Mouse (Mus musculus) heart, adult 2 months (tissue): ENCODE results near the gene Srp72. TPM values are rescaled to one million over a fixed set of nuclear protein-coding genes. Genes with fewer than 3 reads are reported as not detected.

Source experiments
- DNase-seq, 2 experiments: peaks; one replicate each; pipeline ENCODE4 v3.0.0; 2021
- H3K27ac ChIP-seq: fragments of 200-600 bp; 2 replicates; pipeline ENCODE4 v1.8.1; 2022
- H3K27me3 ChIP-seq: fragments of 200-500 bp; 2 replicates; pipeline ENCODE4 v1.6.1; 2012; ENCODE audit warnings: mild to moderate bottlenecking, low read length, inconsistent platforms, mixed read lengths; ENCODE audit not compliant: control insufficient read depth, insufficient read depth
- H3K36me3 ChIP-seq: fragments of 200-500 bp; 2 replicates; pipeline ENCODE4 v1.6.1; 2012; ENCODE audit warnings: low read length, inconsistent platforms; ENCODE audit not compliant: control insufficient read depth, insufficient read depth
- H3K4me1 ChIP-seq: fragments of 200-500 bp; 2 replicates; pipeline ENCODE4 v1.6.1; 2011; ENCODE audit warnings: low read length; ENCODE audit not compliant: control insufficient read depth, insufficient read depth
- H3K4me3 ChIP-seq: fragments of 200-600 bp; 2 replicates; pipeline ENCODE4 v1.8.1; 2022
- H3K79me2 ChIP-seq: fragments of 200-500 bp; replicated peaks from 2 replicates; pipeline ENCODE4 v1.6.1; 2012; ENCODE audit warnings: mild to moderate bottlenecking, inconsistent platforms, low read length, moderate library complexity, mixed read lengths; ENCODE audit not compliant: control insufficient read depth, insufficient read depth
- H3K9ac ChIP-seq: fragments of 200-500 bp; 2 replicates; pipeline ENCODE4 v1.6.1; 2012; ENCODE audit warnings: low read depth, mild to moderate bottlenecking, control low read depth, inconsistent platforms, low read length, mixed read lengths
- CTCF ChIP-seq: fragments of 200-600 bp; IDR thresholded peaks from 2 replicates; pipeline ENCODE4 v1.8.1; 2022; ENCODE audit warnings: antibody characterized with exemption, mild to moderate bottlenecking, moderate library complexity
- EP300 ChIP-seq: fragments of 200-500 bp; IDR thresholded peaks from 2 replicates; pipeline ENCODE4 v1.6.1; 2011; ENCODE audit warnings: low read depth, low read length, control low read depth; ENCODE audit not compliant: insufficient read depth
- POLR2A ChIP-seq: fragments of 200-500 bp; IDR thresholded peaks from 2 replicates; pipeline ENCODE4 v1.6.1; 2011; ENCODE audit warnings: mild to moderate bottlenecking, low read depth, low read length, control low read depth; ENCODE audit not compliant: insufficient read depth
- WGBS: fragments of 180-500 bp; shearing (Covaris S2); methylation state at CpG from one replicate; pipeline ENCODE4 v1.1.7; 2018; 5-methylcytosine and 5-hydroxymethylcytosine counted together
- intact Hi-C: fragments of 180-260 bp; cut with DNase I; formaldehyde crosslinking; loops from one replicate; pipeline ENCODE4 v1.15.1; 2025
- long read RNA-seq: library from polyadenylated mRNA; stranded (forward); transcript quantifications from one replicate; pipeline ENCODE4 v2.0.0, GENCODE M21; 2021
- polyA plus RNA-seq: library from polyadenylated mRNA; depleted of rRNA; stranded (reverse); fragments of >200 nt; gene quantifications from 2 replicates; pipeline ENCODE4 v1.2.3, GENCODE M21; 2012; rRNA removed
- total RNA-seq, 2 experiments: library from RNA; stranded (reverse); gene quantifications; 2 replicates each; pipeline ENCODE4 v1.2.3; 2021

Gene Srp72
- total RNA-seq = 10 to 100 TPM; 51.5 to 56.2 TPM
- polyA plus RNA-seq = 16.3 and 37.5 TPM in 2 replicates
- long read RNA-seq, transcript Srp72-201 (19 exons, 3,625 nt) = major isoform, 5 of 7 reads
- long read RNA-seq, partial matches to known transcripts = 1 of 7 reads
- long read RNA-seq, other reads (novel, unspliced or antisense) = 1 of 7 reads

- Histone ChIP-seq H3K36me3 (peaks cover 7% of the 10 kb centered on the region), H3K4me3 (peak within 1 kb of the TSS; percentile 100), H3K9ac (peak within 1 kb of the TSS; percentile 81), H3K27ac (peak within 1 kb of the TSS; percentile 96), H3K79me2 (no peaks in the 10 kb centered on the region; the same call in 1 of the 2 replicates), H3K27me3 (no peaks in the 10 kb centered on the region), H3K4me1 (peaks cover 5% of the 10 kb centered on the region)
- intact Hi-C loops = loop anchor here (1.0 to 2.0 kb wide), 2 partner anchors 24 to 69 kb away; partner anchors contain the start of genes Aasdh, Paics and Ppat
- DNase-seq = peak; percentile 85 to 87
- under 1% methylated on average over 60 of the region's 60 CpGs for WGBS
- no peak for TF ChIP-seq CTCF
- TF ChIP-seq POLR2A = peak; percentile 75
- peak; percentile 58; the same call in 1 of the 2 replicates for TF ChIP-seq EP300
These were observed at the start of gene Srp72 for GRCm38 (mm10) chr5:76974554-76975285. TSS of gene Srp72 (plus strand) at chr5:76974683.

GRCm38 (mm10) chr5:76928124-76928832 lies 46.2 kb upstream of the Srp72 start:
- intact Hi-C loops = no loop called here
- Histone ChIP-seq H3K27me3 (no peaks in the 10 kb centered on the region), H3K4me1 (peaks cover 9% of the 10 kb centered on the region), H3K27ac (peak overlapping the region; percentile 74), H3K36me3 (peaks cover 2% of the 10 kb centered on the region; the same call in 1 of the 2 replicates), H3K4me3 (peak overlapping the region; percentile 49), H3K79me2 (no peaks in the 10 kb centered on the region), H3K9ac (peak overlapping the region; percentile 28)
- no peak for TF ChIP-seq CTCF
- peak; percentile 45; the same call in 1 of the 2 replicates for TF ChIP-seq POLR2A
- TF ChIP-seq EP300 = no peak
- WGBS = 35% methylated on average over 16 of the region's 16 CpGs
- DNase-seq = peak in 1 of 2 experiments; percentile 34

- Histone ChIP-seq H3K4me1 (peaks cover 6% of the 10 kb centered on the region), H3K79me2 (no peaks in the 10 kb centered on the region), H3K4me3 (no peak overlapping the region; the same call in 1 of the 2 replicates), H3K36me3 (peaks cover 2% of the 10 kb centered on the region; the same call in 1 of the 2 replicates), H3K9ac (no peak overlapping the region), H3K27ac (peak overlapping the region; percentile 74), H3K27me3 (no peaks in the 10 kb centered on the region)
- intact Hi-C loops = no loop called here
- TF ChIP-seq EP300 (0 out of 2 replicates have a peak, but pooled peaks have one; percentile 11), POLR2A (peak; percentile 56), CTCF (no peak)
- peak in 1 of 2 experiments; percentile 41 for DNase-seq
- 28% methylated on average over 7 of the region's 7 CpGs for WGBS
These were observed 45.2 kb upstream of the Srp72 start for GRCm38 (mm10) chr5:76929180-76929877.

GRCm38 (mm10) chr5:76939717-76940116 lies 34.8 kb upstream of the Srp72 start:
- Histone ChIP-seq H3K36me3 (no peaks in the 10 kb centered on the region; the same call in 1 of the 2 replicates), H3K4me3 (no peak overlapping the region), H3K9ac (no peak overlapping the region), H3K27me3 (no peaks in the 10 kb centered on the region), H3K79me2 (peaks cover 1% of the 10 kb centered on the region; the same call in 1 of the 2 replicates), H3K27ac (no peak overlapping the region), H3K4me1 (no peaks in the 10 kb centered on the region)
- WGBS = 72% methylated on average over 8 of the region's 8 CpGs
- TF ChIP-seq POLR2A = no peak
- no peak for TF ChIP-seq CTCF
- no peak for TF ChIP-seq EP300
- DNase-seq = no peak
- intact Hi-C loops = no loop called here

GRCm38 (mm10) chr5:76941975-76942374 lies 32.5 kb upstream of the Srp72 start:
- DNase-seq = no peak
- WGBS = 79% methylated on average over 4 of the region's 4 CpGs
- Histone ChIP-seq H3K36me3 (peaks cover 10% of the 10 kb centered on the region), H3K4me3 (no peak overlapping the region), H3K4me1 (no peaks in the 10 kb centered on the region; the same call in 1 of the 2 replicates), H3K9ac (no peak overlapping the region), H3K79me2 (peaks cover 1% of the 10 kb centered on the region; the same call in 1 of the 2 replicates), H3K27me3 (no peaks in the 10 kb centered on the region), H3K27ac (no peak overlapping the region)
- intact Hi-C loops = no loop called here
- no peak for TF ChIP-seq CTCF
- TF ChIP-seq EP300 = no peak
- no peak for TF ChIP-seq POLR2A
